Mouse (Mus musculus) hindbrain, embryonic 14.5 days (tissue): ENCODE results near the gene Plekhh2. TPM values are rescaled to one million over a fixed set of nuclear protein-coding genes. Genes with fewer than 3 reads are reported as not detected.

Experiments
- ATAC-seq: fragments of 200-750 bp; cut with Nextera tagmentation; 2 replicates; pipeline ENCODE4 v1.8.0; 2017; ENCODE audit warnings: moderate number of reproducible peaks, mild to moderate bottlenecking, moderate TSS enrichment, moderate library complexity; ENCODE audit not compliant: low FRiP score
- DNase-seq: peaks from one replicate; pipeline ENCODE4 v3.0.0-alpha.2; 2015; ENCODE audit warnings: low spot score
- H3K27ac ChIP-seq: fragments of 300-500 bp; sonication (generic); 2 replicates; pipeline ENCODE4 v1.5.1; 2014; ENCODE audit warnings: mild to moderate bottlenecking, moderate library complexity
- H3K27me3 ChIP-seq: fragments of 300-500 bp; sonication (generic); 2 replicates; pipeline ENCODE4 v1.6.1; 2014; ENCODE audit warnings: mild to moderate bottlenecking, low read length, mixed read lengths; ENCODE audit not compliant: control insufficient read depth, insufficient read depth
- H3K36me3 ChIP-seq: fragments of 300-500 bp; sonication (generic); replicated peaks from 2 replicates; pipeline ENCODE4 v1.6.1; 2014; ENCODE audit not compliant: control insufficient read depth, insufficient read depth
- H3K4me1 ChIP-seq: fragments of 300-500 bp; sonication (generic); replicated peaks from 2 replicates; pipeline ENCODE4 v1.6.1; 2014; ENCODE audit warnings: antibody characterized with exemption, low read length, mixed read lengths; ENCODE audit not compliant: control insufficient read depth, insufficient read depth
- H3K4me2 ChIP-seq: fragments of 300-500 bp; sonication (generic); replicated peaks from 2 replicates; pipeline ENCODE4 v1.6.1; 2014; ENCODE audit warnings: mild to moderate bottlenecking, moderate library complexity
- H3K4me3 ChIP-seq: fragments of 300-500 bp; sonication (generic); replicated peaks from 2 replicates; pipeline ENCODE4 v1.5.1; 2014; ENCODE audit warnings: mild to moderate bottlenecking, low read length
- H3K9ac ChIP-seq: fragments of 300-500 bp; sonication (generic); 2 replicates; pipeline ENCODE4 v1.6.1; 2014
- H3K9me3 ChIP-seq: fragments of 300-500 bp; sonication (generic); 2 replicates; pipeline ENCODE4 v1.6.1; 2016; ENCODE audit warnings: low read length; ENCODE audit not compliant: control insufficient read depth
- WGBS: fragments of 180-500 bp; shearing (Covaris S2); extraction: QIAGEN DNeasy Blood & Tissue Kit; methylation state at CpG from one replicate; pipeline ENCODE4 v1.1.7; 2014; 5-methylcytosine and 5-hydroxymethylcytosine counted together
- polyA plus RNA-seq: library from polyadenylated mRNA; unstranded; fragments of >200 nt; fragmentation: Nextera tagmentation; extraction: Ambion mirVana; gene quantifications from 2 replicates; pipeline ENCODE4 v1.2.1, GENCODE M21; 2014

Plekhh2 gene
- polyA plus RNA-seq, 1 experiment from 2014 or later, result 2.6 TPM

GRCm38 (mm10) chr17:84665053-84665452 is 153.4 kb downstream of the Plekhh2 start:
- Histone ChIP-seq H3K9ac (no peak overlapping the region), H3K4me2 (no peak overlapping the region), H3K4me1 (no peaks in the 10 kb centered on the region; the same call in 1 of the 2 replicates), H3K4me3 (no peak overlapping the region), H3K27me3 (no peaks in the 10 kb centered on the region), H3K36me3 (no peaks in the 10 kb centered on the region), H3K9me3 (no peaks in the 10 kb centered on the region), H3K27ac (no peak overlapping the region)
- 38% methylated on average over 10 of the region's 10 CpGs for WGBS
- DNase-seq (no peak), ATAC-seq (no peak)

- no peak overlapping the region for H3K27ac ChIP-seq
- H3K36me3 ChIP-seq, result no peaks in the 10 kb centered on the region
- H3K4me3 ChIP-seq, result no peak overlapping the region
- 42% methylated on average over 9 of the region's 9 CpGs for WGBS
- H3K4me2 ChIP-seq, result no peak overlapping the region
- H3K9me3 ChIP-seq, result no peaks in the 10 kb centered on the region
- H3K4me1 ChIP-seq, result no peaks in the 10 kb centered on the region; the same call in 1 of the 2 replicates
- DNase-seq (no peak), ATAC-seq (no peak)
- no peaks in the 10 kb centered on the region for H3K27me3 ChIP-seq
- no peak overlapping the region for H3K9ac ChIP-seq
These were observed 154.0 kb downstream of the Plekhh2 start for GRCm38 (mm10) chr17:84665691-84666090.

- Histone ChIP-seq H3K4me1 (no peaks in the 10 kb centered on the region; the same call in 1 of the 2 replicates), H3K4me2 (no peak overlapping the region), H3K27ac (no peak overlapping the region), H3K9me3 (no peaks in the 10 kb centered on the region), H3K36me3 (no peaks in the 10 kb centered on the region), H3K27me3 (no peaks in the 10 kb centered on the region), H3K4me3 (no peak overlapping the region), H3K9ac (no peak overlapping the region)
- no peak for ATAC-seq
- WGBS, result 89% methylated on average over 3 of the region's 3 CpGs
- DNase-seq, result no peak
These were observed 156.2 kb downstream of the Plekhh2 start for GRCm38 (mm10) chr17:84667848-84668247.

Other genes with a start within 250 kb of the Plekhh2 start
- 7.6 and 9.0 TPM in 2 replicates for gene Thada, start 45.7 kb upstream of the Plekhh2 start, polyA plus RNA-seq
- gene Dync2li1, start 114.6 kb downstream of the Plekhh2 start, polyA plus RNA-seq, result 33.4 and 34.8 TPM in 2 replicates
- 0.08 and 0.09 TPM in 2 replicates for gene Abcg8, start 164.4 kb downstream of the Plekhh2 start, polyA plus RNA-seq
- 2.6 and 5.9 TPM in 2 replicates for gene Abcg5, start 171.1 kb downstream of the Plekhh2 start, polyA plus RNA-seq